1 mouse cellular context compared by ENCODE assay signal in the genomic region with DNA sequence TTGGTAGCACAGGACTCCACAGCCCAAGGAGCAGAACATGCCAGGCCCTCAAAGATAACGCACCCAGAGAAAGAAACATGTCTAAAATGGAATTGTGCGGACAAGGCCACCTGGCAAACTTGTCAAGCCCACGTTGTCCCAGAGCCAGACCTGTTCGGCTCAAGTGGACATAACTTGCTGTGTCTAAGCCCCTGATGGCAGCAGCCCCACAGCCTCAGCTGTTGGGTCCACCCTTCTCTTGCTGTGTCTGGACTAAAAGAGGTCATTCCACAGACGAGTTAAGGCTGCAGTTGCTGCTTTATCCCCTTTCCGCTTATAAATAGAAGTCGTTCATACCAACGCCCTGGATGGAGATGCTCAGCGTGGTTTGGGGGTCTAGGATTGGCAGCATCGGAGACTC.
TF ChIP-seq lines count a peak whose summit lies in the region.

No protein-coding gene starts in this region.

TF ChIP-seq in MEL, 35 proteins besides CTCF, POLR2A, EP300 and RAD21 (continued from another document):
- TF ChIP-seq ETS1 (IDR thresholded peaks at IDR 0.05; ENCODE audit: low read depth, low read length): no peak
